Mouse (Mus musculus): Measurements from ENCODE around the gene Rpl23a.

- TF ChIP-seq CTCF (IDR thresholded peaks at IDR 0.05; ENCODE audit: control insufficient read depth, insufficient read depth, insufficient replicate concordance, low read depth, low read length), result no peak
- TF ChIP-seq POLR2A (IDR thresholded peaks at IDR 0.05; ENCODE audit: control insufficient read depth, low read depth, low read length), result no peak
Measured at GRCm38 (mm10) chr11:78171328-78171727, 12.1 kb downstream of the Rpl23a start.
